Mouse (Mus musculus) mature B cell (primary cell): Measurements from ENCODE around the gene Prkce.

Experiments
- in situ Hi-C: fragments of 300-500 bp; cut with MboI; formaldehyde crosslinking; loops from 2 replicates; pipeline ENCODE4 v1.14.3; 2019

Gene Prkce

GRCm38 (mm10) chr17:86300774-86301595 is 133.4 kb downstream of the Prkce start:
- in situ Hi-C loops = no loop called here

DNA sequence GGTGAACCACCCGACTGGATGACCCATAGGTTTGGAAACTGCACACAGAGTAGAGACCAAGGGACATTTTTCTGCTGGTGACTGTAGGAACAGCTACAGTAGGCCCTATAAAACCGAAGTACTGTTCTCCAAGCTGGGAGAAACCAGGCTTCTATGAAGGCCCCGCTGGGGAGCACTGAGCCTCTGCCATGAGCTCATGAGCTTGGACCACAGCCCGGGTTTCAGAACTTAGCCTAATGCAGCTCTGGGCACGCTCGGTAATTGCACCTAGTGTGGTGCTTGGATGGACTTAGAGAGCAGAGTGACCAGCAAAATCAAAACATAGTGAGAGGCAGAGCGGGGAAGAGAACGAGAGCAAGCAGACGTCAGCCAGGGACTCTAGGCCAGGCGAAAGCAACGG is 134.7 kb downstream of the Prkce start:
- in situ Hi-C loops = no loop called here

GRCm38 (mm10) chr17:86302861-86303331 is 135.3 kb downstream of the Prkce start:
- in situ Hi-C loops = no loop called here

GRCm38 (mm10) chr17:86303401-86304243 is 136.0 kb downstream of the Prkce start:
- in situ Hi-C loops = no loop called here

GRCm38 (mm10) chr17:86304923-86305630 is 137.5 kb downstream of the Prkce start:
- in situ Hi-C loops = no loop called here

- in situ Hi-C loops = no loop called here
Observed at GRCm38 (mm10) chr17:86306161-86306560, 138.6 kb downstream of the Prkce start.

DNA sequence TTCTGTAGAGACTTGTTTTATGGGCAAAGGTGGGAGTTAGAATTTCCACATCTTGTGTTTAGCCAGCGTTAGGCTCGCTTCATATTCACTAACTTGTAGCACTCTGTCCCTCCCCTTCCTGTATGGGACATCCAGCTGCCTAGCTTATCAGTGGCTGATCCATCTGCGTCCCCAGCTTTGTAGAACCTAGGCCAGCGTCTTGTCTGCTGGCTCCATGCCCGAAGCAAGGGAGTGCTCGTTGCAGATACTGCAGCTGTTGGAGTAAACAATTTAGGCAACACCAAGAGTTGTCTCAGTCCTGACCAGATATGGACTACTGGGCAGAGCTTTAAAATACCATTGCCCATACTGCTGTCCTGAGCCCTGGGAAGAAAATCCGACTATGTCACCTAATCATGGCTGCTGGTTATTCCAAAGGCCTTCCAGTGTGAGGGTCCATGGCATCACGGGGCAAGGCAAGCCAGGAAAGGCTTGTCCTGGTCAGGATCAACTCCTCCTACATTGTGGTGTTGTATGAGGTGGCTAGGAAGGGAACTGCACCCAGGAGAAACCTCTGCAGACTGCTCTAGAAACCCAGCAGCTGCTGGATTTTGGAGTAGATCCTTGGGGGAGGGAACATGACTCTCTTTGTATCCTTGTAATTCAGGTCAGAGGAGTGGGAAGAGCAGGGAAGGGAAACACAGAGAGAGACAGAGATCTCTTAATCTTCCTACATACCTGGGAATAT is 146.0 kb downstream of the Prkce start:
- in situ Hi-C loops = no loop called here

DNA sequence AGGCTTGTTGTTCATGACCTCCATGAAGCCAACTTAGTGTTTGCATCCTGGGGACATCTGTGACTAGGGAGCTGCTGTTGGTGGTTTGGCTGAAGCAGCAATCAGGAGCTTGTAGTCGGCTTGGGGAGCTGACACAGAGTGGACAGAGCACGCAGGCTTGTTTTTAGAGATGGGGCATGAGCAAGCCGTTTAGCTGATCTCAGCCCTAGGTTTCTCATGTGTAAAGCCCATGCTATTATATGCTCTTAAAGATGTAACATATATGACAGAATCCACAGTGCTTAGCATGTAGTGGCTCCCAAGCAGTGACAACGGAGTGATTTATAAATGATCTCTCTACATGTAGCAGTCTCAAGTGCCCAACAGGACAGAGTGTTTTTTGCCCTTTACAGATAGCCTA is 148.3 kb downstream of the Prkce start:
- in situ Hi-C loops = no loop called here

GRCm38 (mm10) chr17:86316771-86317170 is 149.2 kb downstream of the Prkce start:
- in situ Hi-C loops = no loop called here

- in situ Hi-C loops = no loop called here
Observed at GRCm38 (mm10) chr17:86317197-86317596, 149.6 kb downstream of the Prkce start.

GRCm38 (mm10) chr17:86319967-86320602 is 152.5 kb downstream of the Prkce start:
- in situ Hi-C loops = no loop called here

DNA sequence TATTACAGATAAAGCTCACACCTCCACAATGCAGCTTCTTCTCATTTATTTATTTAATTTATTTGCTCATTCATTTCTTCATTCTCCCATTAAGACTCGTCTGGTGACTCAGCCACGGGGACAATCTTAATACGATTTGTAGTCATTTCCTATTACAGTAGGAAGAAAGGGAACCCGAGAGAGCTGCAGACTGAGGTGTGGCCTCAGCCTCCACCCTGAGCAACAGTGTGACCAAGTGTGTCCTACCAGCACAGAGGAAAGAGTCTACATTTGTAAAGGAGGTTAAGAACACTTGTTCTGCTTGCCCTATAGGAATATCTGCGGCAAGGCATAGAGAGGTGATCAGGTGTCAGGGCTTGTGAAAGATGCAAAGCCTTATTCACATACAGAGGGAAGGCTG is 155.3 kb downstream of the Prkce start:
- in situ Hi-C loops = no loop called here

- in situ Hi-C loops = no loop called here
Observed at GRCm38 (mm10) chr17:86323310-86323709, 155.7 kb downstream of the Prkce start.

DNA sequence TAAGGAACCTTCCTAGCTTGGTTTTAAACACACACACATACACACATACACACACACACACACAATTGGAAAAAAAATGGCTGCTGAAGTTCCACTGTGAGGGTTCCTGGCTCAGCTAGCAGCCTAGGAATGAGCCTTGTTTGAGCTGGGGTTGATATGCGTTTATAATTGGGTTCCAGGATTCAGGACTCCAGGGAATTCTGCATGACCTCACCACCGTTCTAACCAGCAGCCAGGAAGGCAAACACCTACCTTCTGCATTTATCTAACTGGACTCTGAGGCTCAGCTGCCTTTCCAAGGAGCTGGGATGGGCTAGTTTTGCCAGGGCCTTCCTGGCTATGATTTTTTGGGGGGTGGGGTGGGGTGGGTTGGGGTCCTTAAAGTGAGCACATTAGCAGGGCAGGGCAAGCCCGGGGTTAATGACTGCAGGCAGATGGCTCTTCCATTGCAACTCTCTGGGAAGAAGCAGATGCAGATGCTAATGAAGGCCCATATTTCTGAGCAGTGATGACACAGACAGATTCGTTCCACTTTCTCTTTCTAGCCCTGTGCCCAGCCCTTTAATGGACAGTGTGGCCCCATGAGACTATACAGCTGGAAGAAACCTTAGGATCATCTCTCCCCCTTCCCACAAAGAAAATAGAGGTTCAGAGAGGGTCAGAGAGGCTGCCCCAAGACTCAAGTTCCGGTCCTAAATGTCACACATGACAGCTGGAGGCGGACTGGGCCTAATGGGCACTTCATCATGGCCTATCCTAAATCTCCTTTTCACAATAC is 156.5 kb downstream of the Prkce start:
- in situ Hi-C loops = no loop called here

GRCm38 (mm10) chr17:86324756-86325155 is 157.2 kb downstream of the Prkce start:
- in situ Hi-C loops = no loop called here

DNA sequence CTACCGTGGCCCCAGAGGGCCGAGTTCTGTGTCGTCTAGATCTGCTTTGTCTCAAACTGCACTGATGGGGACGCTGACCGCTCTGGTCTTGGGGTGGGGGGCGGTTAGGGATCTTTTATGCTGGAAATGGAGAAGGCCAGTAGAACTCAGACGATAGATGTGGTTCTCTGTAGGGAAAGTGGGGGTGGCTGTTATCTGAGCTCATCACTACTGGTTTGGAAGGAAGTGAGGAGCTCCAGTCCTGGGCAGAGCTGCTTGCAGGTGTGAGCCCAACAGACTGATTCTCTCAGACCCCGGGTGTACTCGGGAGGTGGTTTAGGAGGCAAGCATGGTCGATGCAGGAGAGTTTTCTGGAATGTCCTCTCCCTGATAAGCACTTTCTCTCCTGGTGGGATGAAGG is 157.7 kb downstream of the Prkce start:
- in situ Hi-C loops = no loop called here

- in situ Hi-C loops = no loop called here
Observed at GRCm38 (mm10) chr17:86327958-86328357, 160.4 kb downstream of the Prkce start.

DNA sequence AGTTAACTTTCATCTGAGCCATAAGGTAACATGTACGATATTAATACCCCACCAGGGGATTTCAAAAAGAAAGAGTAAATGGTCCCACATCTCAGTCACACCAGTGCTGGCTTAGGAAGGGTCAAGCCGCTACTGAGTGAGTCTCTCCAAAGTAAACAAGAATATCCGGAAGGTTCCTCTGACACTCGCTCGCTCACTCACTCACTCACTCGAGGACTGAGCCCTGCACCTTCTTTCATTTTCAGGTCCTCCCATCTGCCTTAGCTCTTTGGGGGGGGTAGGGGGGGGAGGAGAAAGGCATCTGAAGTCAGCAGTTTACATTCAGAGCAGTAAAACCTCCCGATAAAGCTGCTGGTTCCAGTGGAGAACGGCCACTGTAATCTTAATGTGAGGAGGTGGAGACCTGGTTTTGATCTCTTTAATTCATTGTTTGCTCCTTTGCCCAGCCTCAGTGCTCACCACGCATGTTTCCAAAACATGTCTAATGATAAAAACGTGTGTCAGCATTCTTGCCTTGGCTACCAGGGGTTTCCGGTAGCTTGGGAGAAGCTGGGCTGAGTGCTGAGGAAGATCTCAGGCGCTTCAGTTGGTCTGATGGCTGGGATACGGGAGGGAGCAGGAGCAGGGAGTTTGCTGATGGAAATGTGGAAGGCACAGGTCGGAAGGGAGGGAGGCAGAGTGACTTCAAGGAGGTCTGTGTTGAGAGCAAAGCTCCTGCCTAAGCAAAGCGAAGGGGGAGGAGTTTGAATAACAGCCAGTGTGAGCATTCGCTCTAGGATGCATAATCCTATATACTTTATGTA is 161.9 kb downstream of the Prkce start:
- in situ Hi-C loops = no loop called here
